Mouse (Mus musculus): ENCODE data around the gene Arhgap11a.

DNA sequence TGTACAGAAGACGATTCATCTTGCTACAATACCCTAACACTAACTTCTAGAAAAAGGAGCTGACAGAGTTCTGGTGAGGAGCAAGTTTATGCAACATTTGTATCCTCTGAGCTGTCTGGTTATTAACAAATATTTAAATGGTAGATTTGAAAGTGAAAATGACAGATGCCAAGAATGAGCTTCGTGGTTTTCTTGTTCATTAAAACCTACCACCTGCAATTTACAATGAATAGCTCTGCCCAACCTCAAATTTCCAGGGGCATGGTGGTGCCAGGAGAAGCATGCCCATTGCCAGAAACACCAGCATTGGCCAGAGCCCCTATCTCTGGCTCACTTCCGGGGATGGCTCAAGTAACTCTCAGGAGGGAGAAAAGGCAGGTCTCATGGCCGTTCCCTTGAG is 66.9 kb downstream of the Arhgap11a start:
- no peak for TF ChIP-seq FLI1 (IDR thresholded peaks at IDR 0.05; ENCODE audit: low read length)
- TF ChIP-seq GATA1 (IDR thresholded peaks at IDR 0.05; ENCODE audit: borderline replicate concordance, low read length) = no peak

Measured in megakaryocyte, embryonic 14.5 days (primary cell).